Mouse (Mus musculus) gastrocnemius, adult 18-20 months (tissue): ENCODE results near the gene Bcar1. TPM values are rescaled to one million over a fixed set of nuclear protein-coding genes. Genes with fewer than 3 reads are reported as not detected.

Experiments
- DNase-seq: peaks from one replicate; pipeline ENCODE4 v3.0.0; 2021; ENCODE audit warnings: low spot score
- total RNA-seq, 2 experiments: library from RNA; stranded (reverse); gene quantifications; 2 replicates each; pipeline ENCODE4 v1.2.3; 2021

The Bcar1 gene
- total RNA-seq, 2 experiments from 2014 or later: 10.6 to 10.8 TPM

- DNase-seq: no peak
Measured at GRCm38 (mm10) chr8:111739604-111740003, 4.0 kb downstream of the Bcar1 start.

GRCm38 (mm10) chr8:111738867-111739266 lies 4.7 kb downstream of the Bcar1 start:
- DNase-seq: no peak

GRCm38 (mm10) chr8:111736321-111736720 lies 7.3 kb downstream of the Bcar1 start:
- no peak for DNase-seq

- DNase-seq: no peak
Measured at GRCm38 (mm10) chr8:111735791-111736190, 7.8 kb downstream of the Bcar1 start.

- no peak for DNase-seq
Measured at GRCm38 (mm10) chr8:111735335-111735761, 8.3 kb downstream of the Bcar1 start.

- DNase-seq: no peak
Measured at GRCm38 (mm10) chr8:111734244-111734960, 9.2 kb downstream of the Bcar1 start.

GRCm38 (mm10) chr8:111733581-111734243 lies 9.9 kb downstream of the Bcar1 start:
- DNase-seq: no peak

- no peak for DNase-seq
Measured at GRCm38 (mm10) chr8:111732406-111733085, 11.1 kb downstream of the Bcar1 start.

GRCm38 (mm10) chr8:111732004-111732403 lies 11.6 kb downstream of the Bcar1 start:
- peak; percentile 98 for DNase-seq

GRCm38 (mm10) chr8:111731231-111731977 lies 12.2 kb downstream of the Bcar1 start:
- peak; percentile 42 for DNase-seq

GRCm38 (mm10) chr8:111729233-111730170 lies 14.1 kb downstream of the Bcar1 start:
- no peak for DNase-seq

GRCm38 (mm10) chr8:111728481-111728880 lies 15.1 kb downstream of the Bcar1 start:
- DNase-seq: no peak

GRCm38 (mm10) chr8:111727553-111727952 lies 16.1 kb downstream of the Bcar1 start:
- no peak for DNase-seq

- peak; percentile 93 for DNase-seq
Measured at GRCm38 (mm10) chr8:111726102-111726900, 17.3 kb downstream of the Bcar1 start.

GRCm38 (mm10) chr8:111725341-111725740 lies 18.3 kb downstream of the Bcar1 start:
- DNase-seq: no peak

- no peak for DNase-seq
Measured at GRCm38 (mm10) chr8:111720115-111720544, 23.5 kb downstream of the Bcar1 start.

GRCm38 (mm10) chr8:111718937-111719336 lies 24.7 kb downstream of the Bcar1 start:
- no peak for DNase-seq

- no peak for DNase-seq
Measured at GRCm38 (mm10) chr8:111717866-111718265, 25.7 kb downstream of the Bcar1 start.

GRCm38 (mm10) chr8:111717488-111717792 lies 26.2 kb downstream of the Bcar1 start:
- DNase-seq: no peak
